Mouse (Mus musculus): Measurements from ENCODE around the gene Myh7. TPM values are rescaled to one million over a fixed set of nuclear protein-coding genes. Genes with fewer than 3 reads are reported as not detected.
A peak's percentile ranks its signal among the peaks of the same experiment; 100 is the strongest.

The Myh7 gene
- polyA plus RNA-seq, 1 experiment from 2014 or later = 5.6 TPM

DNA sequence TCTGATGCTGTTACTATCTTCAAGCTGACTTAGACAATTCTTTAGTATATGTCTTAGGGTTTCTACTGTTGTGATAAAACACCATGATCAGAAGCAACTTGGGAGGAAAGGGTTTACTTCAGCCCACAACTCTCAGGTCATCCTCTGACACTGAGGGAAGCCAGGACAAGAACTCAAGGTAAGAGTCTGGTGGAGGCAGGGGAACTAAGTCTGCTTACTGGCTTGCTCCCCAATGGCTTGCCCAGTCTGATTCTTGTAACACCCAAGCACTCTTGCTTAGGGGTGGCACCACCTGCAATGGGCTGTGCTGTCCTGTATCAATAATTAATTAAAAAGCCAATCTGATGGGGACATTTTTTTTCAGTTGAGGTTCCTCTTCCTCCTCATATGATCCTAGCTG, 4.3 kb upstream of the Myh7 start:
- ATAC-seq (ENCODE audit: low FRiP score) (no peak), DNase-seq (ENCODE audit: low spot score) (no peak)
- Histone ChIP-seq H3K27ac (no peak overlapping the region), H3K9ac (no peak overlapping the region), H3K27me3 (ENCODE audit: control insufficient read depth, insufficient read depth, low read length) (no peaks in the 10 kb centered on the region), H3K4me1 (replicated peaks; ENCODE audit: control insufficient read depth, insufficient read depth, low read length) (peaks cover 28% of the 10 kb centered on the region), H3K9me3 (ENCODE audit: control insufficient read depth, low read length) (no peaks in the 10 kb centered on the region), H3K36me3 (replicated peaks; ENCODE audit: control insufficient read depth, insufficient read depth) (no peaks in the 10 kb centered on the region), H3K4me2 (replicated peaks) (no peak overlapping the region), H3K4me3 (replicated peaks; ENCODE audit: low read length) (no peak overlapping the region)

DNA sequence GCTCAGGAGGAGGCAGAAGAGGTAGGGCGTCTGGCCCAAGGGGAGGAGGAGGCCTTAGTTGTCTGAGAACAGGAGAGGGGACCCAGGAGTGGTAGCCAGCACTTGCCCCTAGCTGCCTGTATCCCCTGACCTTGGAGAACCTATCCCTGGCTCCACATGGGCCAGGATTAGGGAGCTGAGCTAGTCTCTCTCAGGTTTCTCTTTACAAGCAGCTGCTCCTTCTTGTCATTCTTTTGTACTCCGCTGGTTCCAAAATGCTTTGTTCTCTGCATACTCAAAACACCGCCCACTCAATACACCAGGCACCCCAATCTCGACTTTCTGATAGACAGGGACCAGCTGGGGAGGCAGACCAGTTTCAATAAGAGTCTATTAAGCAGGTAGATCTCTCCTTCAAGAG, 2.9 kb upstream of the Myh7 start:
- Histone ChIP-seq H3K9me3 (ENCODE audit: control insufficient read depth, low read length) (no peaks in the 10 kb centered on the region), H3K27me3 (ENCODE audit: control insufficient read depth, insufficient read depth, low read length) (no peaks in the 10 kb centered on the region), H3K36me3 (replicated peaks; ENCODE audit: control insufficient read depth, insufficient read depth) (no peaks in the 10 kb centered on the region), H3K4me1 (replicated peaks; ENCODE audit: control insufficient read depth, insufficient read depth, low read length) (peaks cover 26% of the 10 kb centered on the region), H3K27ac (no peak overlapping the region), H3K4me3 (replicated peaks; ENCODE audit: low read length) (no peak overlapping the region), H3K4me2 (replicated peaks) (no peak overlapping the region), H3K9ac (no peak overlapping the region)
- no peak for DNase-seq (ENCODE audit: low spot score)
- WGBS = 35% methylated on average over 4 of the region's 4 CpGs
- ATAC-seq (ENCODE audit: low FRiP score) = no peak

GRCm38 (mm10) chr14:54996793-54997192, 2.4 kb upstream of the Myh7 start:
- Histone ChIP-seq H3K36me3 (replicated peaks; ENCODE audit: control insufficient read depth, insufficient read depth) (no peaks in the 10 kb centered on the region), H3K27ac (peak overlapping the region; percentile 91), H3K9ac (no peak overlapping the region), H3K27me3 (ENCODE audit: control insufficient read depth, insufficient read depth, low read length) (no peaks in the 10 kb centered on the region), H3K4me1 (replicated peaks; ENCODE audit: control insufficient read depth, insufficient read depth, low read length) (peaks cover 26% of the 10 kb centered on the region), H3K4me2 (replicated peaks) (no peak overlapping the region), H3K9me3 (ENCODE audit: control insufficient read depth, low read length) (no peaks in the 10 kb centered on the region), H3K4me3 (replicated peaks; ENCODE audit: low read length) (no peak overlapping the region)
- no peak for ATAC-seq (ENCODE audit: low FRiP score)
- DNase-seq (ENCODE audit: low spot score) = no peak
- WGBS = 38% methylated on average over 9 of the region's 9 CpGs

- Histone ChIP-seq H3K9ac (peak overlapping the region; percentile 49), H3K4me2 (replicated peaks) (no peak overlapping the region; the same call in 1 of the 2 replicates), H3K27me3 (ENCODE audit: control insufficient read depth, insufficient read depth, low read length) (no peaks in the 10 kb centered on the region), H3K4me3 (replicated peaks; ENCODE audit: low read length) (no peak overlapping the region), H3K9me3 (ENCODE audit: control insufficient read depth, low read length) (no peaks in the 10 kb centered on the region), H3K36me3 (replicated peaks; ENCODE audit: control insufficient read depth, insufficient read depth) (no peaks in the 10 kb centered on the region), H3K27ac (peak overlapping the region; percentile 91), H3K4me1 (replicated peaks; ENCODE audit: control insufficient read depth, insufficient read depth, low read length) (peaks cover 26% of the 10 kb centered on the region)
- ATAC-seq (ENCODE audit: low FRiP score) = peak; percentile 80
- WGBS = 32% methylated on average over 14 of the region's 14 CpGs
- DNase-seq (ENCODE audit: low spot score) = peak; percentile 75
Measured at GRCm38 (mm10) chr14:54995457-54996138, 1.2 kb upstream of the Myh7 start.

GRCm38 (mm10) chr14:54994869-54995186, 402 bp upstream of the Myh7 start:
- Histone ChIP-seq H3K4me3 (replicated peaks; ENCODE audit: low read length) (no peak overlapping the region), H3K9me3 (ENCODE audit: control insufficient read depth, low read length) (no peaks in the 10 kb centered on the region), H3K4me2 (replicated peaks) (no peak overlapping the region), H3K36me3 (replicated peaks; ENCODE audit: control insufficient read depth, insufficient read depth) (no peaks in the 10 kb centered on the region), H3K27ac (peak overlapping the region; percentile 91), H3K27me3 (ENCODE audit: control insufficient read depth, insufficient read depth, low read length) (no peaks in the 10 kb centered on the region), H3K9ac (peak overlapping the region; percentile 42; the same call in 1 of the 2 replicates), H3K4me1 (replicated peaks; ENCODE audit: control insufficient read depth, insufficient read depth, low read length) (peaks cover 26% of the 10 kb centered on the region)
- ATAC-seq (ENCODE audit: low FRiP score) (no peak), DNase-seq (ENCODE audit: low spot score) (no peak)

DNA sequence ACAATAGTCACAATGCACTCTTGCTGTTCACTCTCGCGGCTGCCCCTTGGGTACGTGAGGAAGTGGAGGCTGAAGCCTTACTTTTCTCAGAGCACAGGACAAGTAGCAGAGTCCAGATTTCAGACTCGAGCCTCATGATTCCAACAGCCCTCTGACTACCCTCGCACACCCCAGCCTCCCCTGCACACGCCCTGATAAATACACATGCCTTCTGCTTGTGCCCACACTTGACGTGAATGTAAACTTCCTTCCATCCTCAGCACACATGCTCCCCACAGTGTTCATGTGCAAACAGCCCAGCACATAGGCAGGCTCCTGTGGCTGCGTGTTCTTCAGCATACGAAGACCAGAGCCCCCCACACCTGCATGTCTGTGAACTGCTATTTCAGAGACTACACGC, 790 bp downstream of the Myh7 start:
- 66% methylated on average over 10 of the region's 10 CpGs for WGBS
- Histone ChIP-seq H3K27ac (no peak overlapping the region), H3K4me1 (replicated peaks; ENCODE audit: control insufficient read depth, insufficient read depth, low read length) (peaks cover 26% of the 10 kb centered on the region), H3K27me3 (ENCODE audit: control insufficient read depth, insufficient read depth, low read length) (no peaks in the 10 kb centered on the region), H3K9ac (no peak overlapping the region), H3K4me2 (replicated peaks) (no peak overlapping the region), H3K36me3 (replicated peaks; ENCODE audit: control insufficient read depth, insufficient read depth) (no peaks in the 10 kb centered on the region), H3K9me3 (ENCODE audit: control insufficient read depth, low read length) (no peaks in the 10 kb centered on the region), H3K4me3 (replicated peaks; ENCODE audit: low read length) (no peak overlapping the region)
- no peak for ATAC-seq (ENCODE audit: low FRiP score)
- DNase-seq (ENCODE audit: low spot score) = no peak

GRCm38 (mm10) chr14:54992196-54992595, 2.2 kb downstream of the Myh7 start:
- no peak overlapping the region for H3K4me2 ChIP-seq (replicated peaks)
- no peak overlapping the region for H3K4me3 ChIP-seq (replicated peaks; ENCODE audit: low read length)
- peaks cover 26% of the 10 kb centered on the region for H3K4me1 ChIP-seq (replicated peaks; ENCODE audit: control insufficient read depth, insufficient read depth, low read length)
- no peak overlapping the region for H3K27ac ChIP-seq
- no peak for ATAC-seq (ENCODE audit: low FRiP score)
- H3K27me3 ChIP-seq (ENCODE audit: control insufficient read depth, insufficient read depth, low read length) = no peaks in the 10 kb centered on the region
- 87% methylated on average over 10 of the region's 10 CpGs for WGBS
- DNase-seq (ENCODE audit: low spot score) = no peak
- H3K9me3 ChIP-seq (ENCODE audit: control insufficient read depth, low read length) = no peaks in the 10 kb centered on the region
- H3K9ac ChIP-seq = no peak overlapping the region
- no peaks in the 10 kb centered on the region for H3K36me3 ChIP-seq (replicated peaks; ENCODE audit: control insufficient read depth, insufficient read depth)

- peak overlapping the region; percentile 14; the same call in 1 of the 2 replicates for H3K27ac ChIP-seq
- no peak overlapping the region for H3K9ac ChIP-seq
- WGBS = 83% methylated on average over 8 of the region's 8 CpGs
- H3K4me3 ChIP-seq (replicated peaks; ENCODE audit: low read length) = no peak overlapping the region
- H3K4me2 ChIP-seq (replicated peaks) = no peak overlapping the region
- H3K9me3 ChIP-seq (ENCODE audit: control insufficient read depth, low read length) = no peaks in the 10 kb centered on the region
- ATAC-seq (ENCODE audit: low FRiP score) (no peak), DNase-seq (ENCODE audit: low spot score) (no peak)
- peaks cover 8% of the 10 kb centered on the region for H3K4me1 ChIP-seq (replicated peaks; ENCODE audit: control insufficient read depth, insufficient read depth, low read length)
- H3K36me3 ChIP-seq (replicated peaks; ENCODE audit: control insufficient read depth, insufficient read depth) = no peaks in the 10 kb centered on the region
- H3K27me3 ChIP-seq (ENCODE audit: control insufficient read depth, insufficient read depth, low read length) = no peaks in the 10 kb centered on the region
Measured at GRCm38 (mm10) chr14:54989886-54990441, 4.5 kb downstream of the Myh7 start.

- no peak for DNase-seq (ENCODE audit: low spot score)
- no peaks in the 10 kb centered on the region for H3K36me3 ChIP-seq (replicated peaks; ENCODE audit: control insufficient read depth, insufficient read depth)
- no peaks in the 10 kb centered on the region for H3K27me3 ChIP-seq (ENCODE audit: control insufficient read depth, insufficient read depth, low read length)
- no peak overlapping the region for H3K9ac ChIP-seq
- no peaks in the 10 kb centered on the region for H3K9me3 ChIP-seq (ENCODE audit: control insufficient read depth, low read length)
- no peak for ATAC-seq (ENCODE audit: low FRiP score)
- H3K4me2 ChIP-seq (replicated peaks) = no peak overlapping the region
- H3K27ac ChIP-seq = no peak overlapping the region
- no peak overlapping the region for H3K4me3 ChIP-seq (replicated peaks; ENCODE audit: low read length)
- no peaks in the 10 kb centered on the region for H3K4me1 ChIP-seq (replicated peaks; ENCODE audit: control insufficient read depth, insufficient read depth, low read length)
- 91% methylated on average over 13 of the region's 13 CpGs for WGBS
Measured at GRCm38 (mm10) chr14:54988882-54989281, 5.5 kb downstream of the Myh7 start.

Data from hindbrain, embryonic 14.5 days (tissue).